Mouse (Mus musculus) liver, embryonic 13.5 days (tissue): ENCODE data around the gene Cd19. TPM values are rescaled to one million over a fixed set of nuclear protein-coding genes. Genes with fewer than 3 reads are reported as not detected.

ENCODE experiments used
- microRNA-seq: library from miRNA; unstranded; fragments of <30 nt; microRNA quantifications from one replicate; pipeline ENCODE4, GENCODE M21; 2016
- polyA plus RNA-seq: library from polyadenylated mRNA; unstranded; fragments of >200 nt; fragmentation: Nextera tagmentation; extraction: Ambion mirVana; gene quantifications from 2 replicates; pipeline ENCODE4 v1.2.1, GENCODE M21; 2015

Gene Cd19
- polyA plus RNA-seq, 1 experiment from 2014 or later = 0.23 TPM

Small RNA genes lying within 50 kb of the gene (microRNA-seq; reads per million reads assigned to microRNA genes)
- gene Mir7058 = not detected

Other genes with a start within 250 kb of the Cd19 start
- 19.5 and 20.6 TPM in 2 replicates for gene Xpo6, start 214.4 kb downstream of the Cd19 start, polyA plus RNA-seq
- gene Sbk1, start 142.3 kb downstream of the Cd19 start, polyA plus RNA-seq = 1.3 and 1.5 TPM in 2 replicates
- gene Lat, start 45.3 kb downstream of the Cd19 start, polyA plus RNA-seq = 10.9 and 12.4 TPM in 2 replicates
- gene Spns1, start 37.4 kb downstream of the Cd19 start, polyA plus RNA-seq = 19.7 and 21.6 TPM in 2 replicates
- gene Nfatc2ip, start 18.2 kb downstream of the Cd19 start, polyA plus RNA-seq = 2.6 and 3.0 TPM in 2 replicates
- gene Rabep2, start 13.9 kb upstream of the Cd19 start, polyA plus RNA-seq = 5.8 and 6.1 TPM in 2 replicates
- 1.1 and 2.4 TPM in 2 replicates for gene Atp2a1, start 48.2 kb upstream of the Cd19 start, polyA plus RNA-seq
- 11.2 and 12.9 TPM in 2 replicates for gene Sh2b1, start 60.5 kb upstream of the Cd19 start, polyA plus RNA-seq
- 111 and 115 TPM in 2 replicates for gene Tufm, start 72.5 kb upstream of the Cd19 start, polyA plus RNA-seq
- gene Atxn2l, start 88.5 kb upstream of the Cd19 start, polyA plus RNA-seq = 23.8 and 31.4 TPM in 2 replicates
- 138 and 141 TPM in 2 replicates for gene Eif3c, start 151.5 kb upstream of the Cd19 start, polyA plus RNA-seq
- 0.61 and 0.71 TPM in 2 replicates for gene Apobr, start 170.1 kb upstream of the Cd19 start, polyA plus RNA-seq
- gene Cln3, start 170.9 kb upstream of the Cd19 start, polyA plus RNA-seq = 11.5 and 12.4 TPM in 2 replicates
- gene Il27, start 180.1 kb upstream of the Cd19 start, polyA plus RNA-seq = not detected in 2 replicates
- 1.7 and 2.0 TPM in 2 replicates for gene Nupr1, start 216.0 kb upstream of the Cd19 start, polyA plus RNA-seq
- gene Sgf29, start 234.4 kb upstream of the Cd19 start, polyA plus RNA-seq = 34.7 and 36.8 TPM in 2 replicates